Mouse (Mus musculus) olfactory bulb, adult 2 months (tissue): ENCODE measurements around the gene Foxp1. TPM values are rescaled to one million over a fixed set of nuclear protein-coding genes. Genes with fewer than 3 reads are reported as not detected.

Experiments used
- H3K27ac ChIP-seq: fragments of 200-500 bp; 2 replicates; pipeline ENCODE4 v1.5.1; 2012; ENCODE audit warnings: low read depth, low read length; ENCODE audit not compliant: insufficient read depth
- H3K4me1 ChIP-seq: fragments of 200-500 bp; 2 replicates; pipeline ENCODE4 v1.6.1; 2012; ENCODE audit warnings: low read length; ENCODE audit not compliant: control insufficient read depth, insufficient read depth
- H3K4me3 ChIP-seq: fragments of 200-500 bp; 2 replicates; pipeline ENCODE4 v1.5.1; 2012; ENCODE audit warnings: mild to moderate bottlenecking, low read depth, low read length, moderate library complexity; ENCODE audit not compliant: insufficient read depth
- CTCF ChIP-seq: fragments of 200-500 bp; IDR thresholded peaks from 2 replicates; pipeline ENCODE4 v1.5.1; 2012; ENCODE audit warnings: low read depth, mild to moderate bottlenecking, low read length, moderate library complexity; ENCODE audit not compliant: insufficient read depth
- POLR2A ChIP-seq: fragments of 200-500 bp; IDR thresholded peaks from 2 replicates; pipeline ENCODE4 v1.6.1; 2012; ENCODE audit warnings: mild to moderate bottlenecking, low read depth, low read length, moderate library complexity; ENCODE audit not compliant: insufficient read depth
- WGBS: fragments of 180-500 bp; shearing (Covaris S2); methylation state at CpG from one replicate; pipeline ENCODE4 v1.1.7; 2018; 5-methylcytosine and 5-hydroxymethylcytosine counted together
- polyA plus RNA-seq: library from polyadenylated mRNA; stranded (reverse); fragments of >200 nt; gene quantifications from 2 replicates; pipeline ENCODE4 v1.2.4, GENCODE M21; 2012; ENCODE audit warnings: low replicate concordance; ENCODE audit not compliant: missing spikeins, insufficient read depth, insufficient read length

Foxp1 gene
- polyA plus RNA-seq, 1 experiment, result not detected

GRCm38 (mm10) chr6:98998971-98999932, 523.3 kb downstream of the Foxp1 start:
- WGBS, result 35% methylated on average over 35 of the region's 35 CpGs
- TF ChIP-seq POLR2A, result no peak
- no peak for TF ChIP-seq CTCF
- H3K4me3 ChIP-seq, result peak overlapping the region; percentile 2; the same call in 1 of the 2 replicates
- H3K27ac ChIP-seq, result no peak overlapping the region
- H3K4me1 ChIP-seq, result peaks cover 11% of the 10 kb centered on the region

GRCm38 (mm10) chr6:98997742-98998141, 524.8 kb downstream of the Foxp1 start:
- TF ChIP-seq CTCF (no peak), POLR2A (no peak)
- H3K4me1 ChIP-seq, result peaks cover 11% of the 10 kb centered on the region
- WGBS, result 95% methylated on average over 9 of the region's 9 CpGs
- no peak overlapping the region for H3K27ac ChIP-seq
- H3K4me3 ChIP-seq, result no peak overlapping the region

- H3K4me3 ChIP-seq, result no peak overlapping the region
- no peak for TF ChIP-seq CTCF
- no peak for TF ChIP-seq POLR2A
- WGBS, result 98% methylated on average over 2 of the region's 2 CpGs
- peaks cover 11% of the 10 kb centered on the region for H3K4me1 ChIP-seq
- H3K27ac ChIP-seq, result no peak overlapping the region
These were observed 525.7 kb downstream of the Foxp1 start for GRCm38 (mm10) chr6:98996822-98997221.

GRCm38 (mm10) chr6:98996346-98996745, 526.2 kb downstream of the Foxp1 start:
- 94% methylated on average over 1 of the region's 1 CpGs for WGBS
- Histone ChIP-seq H3K27ac (no peak overlapping the region), H3K4me3 (no peak overlapping the region), H3K4me1 (peaks cover 11% of the 10 kb centered on the region)
- TF ChIP-seq CTCF (no peak), POLR2A (no peak)

GRCm38 (mm10) chr6:98995681-98996080, 526.8 kb downstream of the Foxp1 start:
- H3K4me1 ChIP-seq, result peaks cover 11% of the 10 kb centered on the region
- no peak overlapping the region for H3K4me3 ChIP-seq
- TF ChIP-seq CTCF (no peak), POLR2A (no peak)
- 94% methylated on average over 4 of the region's 4 CpGs for WGBS
- H3K27ac ChIP-seq, result no peak overlapping the region

GRCm38 (mm10) chr6:98994902-98995301, 527.6 kb downstream of the Foxp1 start:
- 81% methylated on average over 4 of the region's 4 CpGs for WGBS
- H3K4me3 ChIP-seq, result no peak overlapping the region
- TF ChIP-seq POLR2A (no peak), CTCF (no peak)
- no peak overlapping the region for H3K27ac ChIP-seq
- peaks cover 9% of the 10 kb centered on the region for H3K4me1 ChIP-seq

GRCm38 (mm10) chr6:98994104-98994787, 528.3 kb downstream of the Foxp1 start:
- 53% methylated on average over 21 of the region's 21 CpGs for WGBS
- H3K27ac ChIP-seq, result no peak overlapping the region
- TF ChIP-seq POLR2A, result no peak
- TF ChIP-seq CTCF, result no peak

GRCm38 (mm10) chr6:98993231-98993630, 529.3 kb downstream of the Foxp1 start:
- TF ChIP-seq CTCF (no peak), POLR2A (no peak)
- Histone ChIP-seq H3K4me1 (no peaks in the 10 kb centered on the region), H3K4me3 (no peak overlapping the region), H3K27ac (no peak overlapping the region)
- WGBS, result 76% methylated on average over 3 of the region's 3 CpGs

More at GRCm38 (mm10) chr6:98994104-98994787, 528.3 kb downstream of the Foxp1 start:
- H3K4me3 ChIP-seq, result no peak overlapping the region
- H3K4me1 ChIP-seq, result peaks cover 4% of the 10 kb centered on the region

- 90% methylated on average over 7 of the region's 7 CpGs for WGBS
- TF ChIP-seq POLR2A (no peak), CTCF (no peak)
- H3K4me1 ChIP-seq, result no peaks in the 10 kb centered on the region
These were observed 529.8 kb downstream of the Foxp1 start for GRCm38 (mm10) chr6:98992772-98993147.

More at GRCm38 (mm10) chr6:98992772-98993147, 529.8 kb downstream of the Foxp1 start:
- Histone ChIP-seq H3K4me3 (no peak overlapping the region), H3K27ac (no peak overlapping the region)
